Mouse (Mus musculus) layer of hippocampus, postnatal 36 days (tissue): Measurements from ENCODE around the gene 1700030J22Rik. TPM values are rescaled to one million over a fixed set of nuclear protein-coding genes. Genes with fewer than 3 reads are reported as not detected.

Experiments used
- DNase-seq, 2 experiments: peaks; one replicate each; pipeline ENCODE4 v3.0.0; 2022
- total RNA-seq, 2 experiments: library from RNA; stranded (reverse); gene quantifications; 2 replicates each; pipeline ENCODE4 v1.2.3; 2021

The 1700030J22Rik gene
- total RNA-seq, 2 experiments from 2014 or later, result 8.0 TPM

GRCm38 (mm10) chr8:116951778-116952177 is 27.0 kb downstream of the 1700030J22Rik start:
- DNase-seq, result no peak

DNA sequence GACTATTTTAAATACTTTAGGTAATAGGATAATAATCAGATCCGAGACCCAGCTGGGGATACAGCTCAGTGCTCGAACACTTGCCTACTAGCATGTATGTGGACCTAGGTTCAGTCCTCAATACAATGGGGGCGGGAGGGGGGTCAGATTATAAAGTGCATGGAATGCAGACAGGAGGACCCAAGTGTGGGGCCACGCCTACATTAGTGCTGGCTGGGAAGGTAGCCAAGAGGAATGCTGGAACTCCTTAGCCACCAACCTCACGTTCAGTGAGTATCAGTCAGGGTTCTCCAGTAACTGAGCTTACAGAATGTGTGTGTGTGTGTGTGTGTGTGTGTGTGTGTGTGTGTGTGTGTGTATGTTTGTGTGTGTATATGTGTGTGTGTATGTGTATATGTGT is 27.4 kb downstream of the 1700030J22Rik start:
- no peak for DNase-seq

DNA sequence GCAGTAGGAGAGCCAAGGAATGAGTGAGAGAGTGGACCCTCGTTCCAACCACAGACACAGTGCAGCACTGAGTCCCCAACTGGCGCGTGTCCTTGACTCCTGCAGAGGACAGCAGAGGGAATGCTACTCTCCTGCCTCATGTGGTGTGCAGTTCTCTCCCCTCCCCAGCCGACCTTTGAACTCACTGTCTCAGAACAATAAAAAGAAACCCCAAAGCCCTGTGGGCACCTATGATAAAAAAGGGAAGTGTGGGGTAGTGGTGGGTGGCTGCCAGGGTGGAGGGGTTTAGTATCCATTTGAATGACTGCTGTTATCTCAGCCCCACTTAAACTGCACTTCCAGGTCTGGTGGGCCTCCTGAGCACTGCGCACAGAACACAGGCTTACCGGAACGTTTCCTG is 31.2 kb downstream of the 1700030J22Rik start:
- no peak for DNase-seq

GRCm38 (mm10) chr8:116946851-116947250 is 31.9 kb downstream of the 1700030J22Rik start:
- DNase-seq, result no peak

DNA sequence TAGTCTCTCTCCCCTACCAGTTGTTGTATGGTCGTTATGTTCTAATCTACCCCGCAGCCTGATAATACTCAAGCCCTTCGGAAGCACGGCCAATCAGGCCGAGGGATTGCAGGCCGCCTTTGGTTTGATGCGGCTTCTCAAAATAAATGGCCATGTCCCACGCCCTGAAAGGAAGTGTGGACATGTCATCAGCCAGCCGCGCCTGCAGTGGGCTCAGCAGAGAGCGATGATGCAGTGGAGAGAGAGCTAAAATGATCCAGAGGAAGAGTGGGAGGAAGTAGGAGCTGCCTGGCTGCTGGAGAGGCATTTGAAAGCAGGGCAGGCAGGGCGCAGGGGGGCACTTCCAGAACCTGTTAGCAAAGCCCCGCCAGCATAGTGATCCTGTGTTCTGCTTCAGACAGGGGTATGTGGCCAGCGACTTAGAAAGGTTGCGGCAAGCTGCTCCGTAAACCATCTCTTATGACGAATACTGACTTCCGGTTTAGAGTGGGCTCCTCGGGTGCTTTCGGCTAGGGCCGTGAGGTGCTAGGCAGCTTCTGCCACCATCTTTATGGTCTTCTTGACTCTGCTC is 32.4 kb downstream of the 1700030J22Rik start:
- DNase-seq, result peak in 1 of 2 experiments; percentile 21

DNA sequence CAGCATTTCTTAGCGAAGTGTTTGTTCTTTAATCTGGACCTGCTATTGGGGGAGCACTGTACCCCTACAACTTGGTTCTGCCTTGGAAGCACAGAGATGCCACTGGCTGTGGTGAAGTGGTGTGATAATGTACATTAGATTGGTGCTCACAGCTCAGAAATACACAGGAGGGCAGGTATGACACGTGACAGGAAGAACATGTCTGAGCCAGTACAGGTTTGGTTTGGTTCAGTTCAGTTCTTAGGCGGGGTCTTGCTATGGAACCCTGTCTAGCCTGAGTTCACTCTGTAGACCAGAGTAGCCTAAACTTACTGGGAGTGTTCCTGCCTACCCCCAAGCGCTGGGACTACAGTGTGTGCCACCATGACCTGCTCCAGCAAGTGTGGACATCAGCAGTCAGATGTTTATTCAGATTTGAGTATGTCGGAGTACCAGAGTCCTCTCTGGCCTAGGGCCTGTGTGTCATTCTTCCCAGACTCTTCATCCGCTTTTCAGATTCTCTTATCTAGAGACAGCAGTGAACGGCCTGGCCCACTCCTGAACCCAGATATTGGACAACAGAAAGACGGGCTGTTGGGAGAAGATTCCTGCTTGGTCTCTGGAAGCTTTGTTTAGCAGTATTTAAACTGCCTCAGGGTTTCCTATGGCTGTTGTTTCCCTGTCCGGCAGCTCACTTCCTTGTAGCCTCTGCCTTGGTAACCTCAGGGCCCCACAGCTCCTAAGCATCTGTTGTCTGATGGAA is 33.4 kb downstream of the 1700030J22Rik start:
- DNase-seq, result no peak

DNA sequence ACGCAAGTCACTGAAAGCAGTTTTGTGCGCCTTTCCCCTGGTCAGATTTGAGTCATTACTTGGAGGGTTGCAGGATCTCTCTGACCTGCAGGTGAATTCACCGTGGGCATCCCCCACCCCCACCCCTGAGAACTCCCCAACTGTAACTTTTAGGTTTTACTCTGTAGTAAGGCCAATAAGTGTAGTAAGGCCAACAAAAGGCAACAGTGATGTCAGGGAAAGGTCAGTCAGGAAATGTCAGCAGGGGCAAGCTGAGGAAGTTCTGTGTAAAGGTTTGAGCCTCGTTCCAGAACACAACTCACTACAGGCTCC is 34.4 kb downstream of the 1700030J22Rik start:
- DNase-seq, result no peak

- DNase-seq, result peak; percentile 22 to 41
Measured at GRCm38 (mm10) chr8:116943555-116944384, 35.0 kb downstream of the 1700030J22Rik start.

GRCm38 (mm10) chr8:116943161-116943554 is 35.6 kb downstream of the 1700030J22Rik start, which contains the start of gene Atmin:
Atmin (plus strand) TSS chr8:116943393.
- peak; percentile 76 for DNase-seq

DNA sequence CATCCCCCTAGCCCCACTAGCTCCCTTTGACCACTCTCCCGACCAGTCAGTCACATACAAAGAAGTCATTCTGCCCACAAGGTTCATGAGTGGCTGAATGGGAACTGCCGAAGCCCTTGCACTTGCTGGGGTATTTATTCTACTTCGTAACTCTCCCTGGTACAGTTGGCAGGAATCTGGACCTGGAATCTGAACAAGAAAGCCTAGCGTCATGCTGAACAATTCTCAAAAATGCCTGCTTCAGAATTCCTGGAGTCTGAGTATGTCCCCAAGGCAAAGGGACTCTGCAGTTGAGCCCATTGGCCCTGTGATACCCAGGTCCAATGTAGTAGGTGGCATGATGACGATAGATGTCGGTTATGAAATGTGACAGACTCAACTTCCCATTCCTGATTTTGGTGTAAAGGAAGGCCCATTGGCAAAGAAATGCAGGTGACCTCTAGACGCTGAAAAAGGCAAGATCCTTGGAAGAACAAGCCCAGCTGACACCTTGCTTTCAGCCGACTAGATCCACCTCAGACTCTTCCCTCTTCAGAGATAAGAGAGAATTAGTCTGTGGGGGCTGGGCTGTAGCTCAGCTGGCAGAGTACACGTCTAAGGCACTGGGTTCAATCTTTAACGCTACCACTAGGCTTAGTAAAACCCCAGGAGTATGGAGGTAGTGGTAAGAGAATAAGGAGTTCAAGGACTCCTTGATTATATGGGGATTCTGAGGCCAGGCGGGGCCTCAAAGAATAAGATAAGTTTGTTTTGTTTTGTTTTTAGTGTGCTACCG is 36.3 kb downstream of the 1700030J22Rik start:
- no peak for DNase-seq

GRCm38 (mm10) chr8:116935506-116935905 is 43.3 kb downstream of the 1700030J22Rik start:
- no peak for DNase-seq

GRCm38 (mm10) chr8:116934976-116935375 is 43.8 kb downstream of the 1700030J22Rik start:
- DNase-seq, result no peak

GRCm38 (mm10) chr8:116928588-116928987 is 50.2 kb downstream of the 1700030J22Rik start:
- no peak for DNase-seq

DNA sequence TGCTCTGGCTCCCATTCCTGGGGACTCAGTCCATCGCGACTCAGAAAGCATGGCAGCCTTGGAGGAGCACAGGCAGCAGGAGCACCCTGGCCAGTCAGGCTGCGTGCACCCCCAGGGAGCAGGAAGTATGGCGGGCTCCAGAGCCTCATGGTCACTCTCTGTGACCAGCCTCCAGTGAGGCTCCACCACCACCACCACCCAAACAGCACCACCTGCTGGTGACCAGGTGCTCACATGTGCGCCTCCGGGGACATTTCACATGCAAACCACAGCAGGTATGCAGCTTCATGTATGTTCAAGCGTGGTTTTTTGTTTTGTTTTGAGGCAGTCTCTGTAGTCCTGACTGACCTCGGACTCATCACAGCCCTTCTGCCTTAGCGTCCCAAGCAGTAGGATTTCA is 50.9 kb downstream of the 1700030J22Rik start:
- DNase-seq, result no peak

DNA sequence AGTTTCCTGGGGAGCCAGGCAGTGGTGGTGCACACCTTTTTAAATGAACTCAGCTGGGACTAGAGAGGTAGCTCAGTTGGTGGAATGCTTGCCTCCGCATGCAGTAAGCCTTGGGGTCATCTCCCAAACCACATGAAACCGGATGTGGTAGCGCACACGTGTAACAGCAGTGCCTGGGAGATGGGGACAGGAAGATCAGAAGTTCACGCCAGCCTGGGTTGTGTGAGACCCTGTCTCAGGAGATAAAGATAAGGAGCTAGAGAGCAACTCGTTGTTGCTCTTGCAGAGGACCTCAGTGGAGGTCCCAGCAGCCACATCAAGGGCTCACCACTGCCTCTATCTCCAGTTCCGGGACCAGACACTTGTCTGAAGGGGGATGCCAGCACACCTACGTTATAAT is 55.2 kb downstream of the 1700030J22Rik start:
- no peak for DNase-seq

- DNase-seq, result no peak
Measured at GRCm38 (mm10) chr8:116922060-116922757, 56.5 kb downstream of the 1700030J22Rik start.

GRCm38 (mm10) chr8:116921337-116922059 is 57.3 kb downstream of the 1700030J22Rik start, which contains the start of the genes Cmc2 and Cenpn:
Cmc2 (minus strand) TSS chr8:116921455.
Cenpn (plus strand) TSS chr8:116921730.
- peak; percentile 92 to 94 for DNase-seq

DNA sequence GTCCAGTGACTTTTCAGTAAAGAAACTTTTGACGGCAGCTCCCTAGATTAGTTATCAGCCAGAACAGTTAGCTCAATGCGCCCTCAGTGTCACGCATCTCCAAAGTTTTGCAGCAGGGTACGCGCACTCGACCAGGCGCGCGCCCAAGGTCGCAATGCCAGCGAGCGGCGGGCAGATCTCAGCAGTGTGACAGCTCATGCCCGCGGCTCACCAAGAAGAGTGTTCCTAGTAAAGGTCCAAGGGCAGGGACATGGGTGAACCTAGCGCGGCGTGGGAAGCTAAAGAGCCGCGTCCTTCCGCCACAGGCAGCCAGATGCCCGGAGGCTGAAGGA is 57.8 kb downstream of the 1700030J22Rik start:
- DNase-seq, result no peak
